In the genomic region with DNA sequence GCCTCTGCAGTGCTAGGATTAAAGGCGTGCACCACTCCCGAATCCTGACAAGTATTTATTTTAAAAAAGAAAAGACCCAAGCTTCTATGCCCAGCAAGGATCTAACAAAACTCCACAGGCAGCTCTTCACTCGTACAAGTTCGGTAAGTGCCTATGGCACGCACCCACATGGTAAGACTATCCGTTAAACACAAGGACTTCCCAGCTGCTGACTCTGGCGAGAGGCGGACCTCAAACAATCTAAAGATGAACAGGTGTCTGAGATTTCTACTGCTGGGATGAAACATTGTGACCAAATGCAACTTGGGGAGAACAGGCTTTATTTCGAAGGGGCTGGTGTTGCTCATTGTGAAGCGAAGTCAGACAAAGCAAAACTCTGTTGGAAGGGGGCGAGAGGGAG, we compare ENCODE assay signal across 30 mouse cellular contexts. TPM values are rescaled to one million over a fixed set of nuclear protein-coding genes. Genes with fewer than 3 reads are reported as not detected.
DNase-seq lines count a peak whose midpoint lies in the region; ATAC-seq and TF ChIP-seq lines count a peak whose summit lies in the region.
"Had no signal": no experiment of that assay in that cellular context is flagged by ENCODE, and none has a peak within 500 bp of the region (broad histone marks: within the 10 kb centered on the region; RNA-seq: fewer than 3 reads in every experiment).

No protein-coding gene starts in this region.

- intact Hi-C loops in gastrocnemius, postnatal 14 days (cut with DNase I; ENCODE audit: low total_unique reads) = no loop called here
- intact Hi-C loops in heart, postnatal 36 days (cut with DNase I) = no loop called here

- TF ChIP-seq CTCF in hindbrain, postnatal 0 days (IDR thresholded peaks at IDR 0.05; ENCODE audit: low read depth) = no peak

- no peak overlapping the region for H3K9ac ChIP-seq in heart, embryonic 13.5 days
- H3K9ac ChIP-seq in limb, embryonic 14.5 days (ENCODE audit: low read depth, low read length, severe bottlenecking) = no peak overlapping the region
- no peak overlapping the region for H3K9ac ChIP-seq in hindbrain, postnatal 0 days (replicated peaks; ENCODE audit: low read length)
- H3K9ac ChIP-seq: forebrain, embryonic 13.5 days; hindbrain, embryonic 12.5 days; liver, embryonic 15.5 days; lung, embryonic 14.5 days; neural tube, embryonic 15.5 days; stomach, embryonic 15.5 days had no signal

- no peaks in the 10 kb centered on the region for H3K27me3 ChIP-seq in heart, embryonic 13.5 days (replicated peaks)
- H3K27me3 ChIP-seq in limb, embryonic 14.5 days (ENCODE audit: control insufficient read depth, insufficient read depth, low read length) = no peaks in the 10 kb centered on the region
- no peaks in the 10 kb centered on the region for H3K27me3 ChIP-seq in limb, embryonic 10.5 days (ENCODE audit: low read depth, poor library complexity, severe bottlenecking)
- H3K27me3 ChIP-seq in hindbrain, postnatal 0 days (ENCODE audit: insufficient read depth, low read length) = no peaks in the 10 kb centered on the region
- H3K27me3 ChIP-seq: forebrain, embryonic 13.5 days; hindbrain, embryonic 12.5 days; liver, embryonic 15.5 days; neural tube, embryonic 15.5 days; Patski; stomach, embryonic 15.5 days had no signal

- H3K9me3 ChIP-seq in heart, embryonic 13.5 days = no peaks in the 10 kb centered on the region
- no peaks in the 10 kb centered on the region for H3K9me3 ChIP-seq in limb, embryonic 14.5 days (ENCODE audit: control insufficient read depth, low read length)
- H3K9me3 ChIP-seq in limb, embryonic 10.5 days (replicated peaks) = no peaks in the 10 kb centered on the region
- no peaks in the 10 kb centered on the region for H3K9me3 ChIP-seq in hindbrain, postnatal 0 days (ENCODE audit: low read length)
- H3K9me3 ChIP-seq: forebrain, embryonic 13.5 days; hindbrain, embryonic 12.5 days; liver, embryonic 15.5 days; neural tube, embryonic 15.5 days; stomach, embryonic 15.5 days had no signal

- peaks cover 45% of the 10 kb centered on the region for H3K4me1 ChIP-seq in heart, embryonic 13.5 days
- H3K4me1 ChIP-seq in limb, embryonic 14.5 days (ENCODE audit: control insufficient read depth, insufficient read depth, low read length) = no peaks in the 10 kb centered on the region
- H3K4me1 ChIP-seq in limb, embryonic 10.5 days = peaks cover 17% of the 10 kb centered on the region; the same call in 1 of the 2 replicates
- no peaks in the 10 kb centered on the region for H3K4me1 ChIP-seq in hindbrain, postnatal 0 days (ENCODE audit: insufficient read depth, low read length)
- H3K4me1 ChIP-seq: hindbrain, embryonic 12.5 days; stomach, embryonic 15.5 days had no signal

- H3K27ac ChIP-seq in heart, embryonic 13.5 days (replicated peaks) = peak overlapping the region; percentile 92
- H3K27ac ChIP-seq in limb, embryonic 14.5 days (replicated peaks; ENCODE audit: low read depth, low read length) = no peak overlapping the region
- no peak overlapping the region for H3K27ac ChIP-seq in limb, embryonic 10.5 days
- H3K27ac ChIP-seq in hindbrain, postnatal 0 days = no peak overlapping the region
- H3K27ac ChIP-seq: forebrain, embryonic 13.5 days; hindbrain, embryonic 12.5 days; neural tube, embryonic 15.5 days; stomach, embryonic 15.5 days had no signal

- H3K4me2 ChIP-seq in heart, embryonic 13.5 days = no peak overlapping the region
- no peak overlapping the region for H3K4me2 ChIP-seq in limb, embryonic 14.5 days (replicated peaks; ENCODE audit: low read depth, low read length, severe bottlenecking)
- H3K4me2 ChIP-seq in hindbrain, postnatal 0 days (ENCODE audit: low read depth, low read length) = no peak overlapping the region
- H3K4me2 ChIP-seq: forebrain, embryonic 13.5 days; hindbrain, embryonic 12.5 days; liver, embryonic 15.5 days; lung, embryonic 14.5 days; neural tube, embryonic 15.5 days; stomach, embryonic 15.5 days had no signal

- ATAC-seq in heart, embryonic 13.5 days (ENCODE audit: extremely low read depth, insufficient number of reproducible peaks, low FRiP score, low TSS enrichment) = no peak
- peak; percentile 48 for ATAC-seq in limb, embryonic 14.5 days (ENCODE audit: low FRiP score, low read depth)
- ATAC-seq in hindbrain, postnatal 0 days = no peak
- ATAC-seq: forebrain, embryonic 13.5 days; intestine, embryonic 16.5 days; Patski had no signal

- peaks cover 61% of the 10 kb centered on the region for H3K36me3 ChIP-seq in heart, embryonic 13.5 days
- H3K36me3 ChIP-seq in limb, embryonic 14.5 days (ENCODE audit: control insufficient read depth, insufficient read depth, low read length) = peaks cover 40% of the 10 kb centered on the region
- peaks cover 45% of the 10 kb centered on the region for H3K36me3 ChIP-seq in limb, embryonic 10.5 days
- H3K36me3 ChIP-seq in hindbrain, postnatal 0 days (ENCODE audit: insufficient read depth, low read length) = peaks cover 24% of the 10 kb centered on the region; the same call in 1 of the 2 replicates

- WGBS in heart, embryonic 13.5 days = 88% methylated on average over 11 of the region's 11 CpGs
- WGBS in limb, embryonic 14.5 days = 87% methylated on average over 11 of the region's 11 CpGs
- WGBS in limb, embryonic 10.5 days = 92% methylated on average over 11 of the region's 11 CpGs
- 88% methylated on average over 11 of the region's 11 CpGs for WGBS in hindbrain, postnatal 0 days

- TF ChIP-seq POLR2A in limb, embryonic 14.5 days (IDR thresholded peaks at IDR 0.05; ENCODE audit: borderline replicate concordance, extremely low read depth, insufficient read depth, insufficient read length) = no peak

- peak; percentile 68 for DNase-seq in gastrocnemius, adult 18-20 months (ENCODE audit: low spot score)
- no peak for DNase-seq in gastrocnemius, postnatal 14 days
- DNase-seq in heart, postnatal 36 days = no peak
- DNase-seq in limb, embryonic 14.5 days (ENCODE audit: low spot score) = no peak
- DNase-seq in limb, embryonic 10.5 days (ENCODE audit: low spot score) = no peak
- DNase-seq in hindbrain, postnatal 0 days (ENCODE audit: low spot score) = no peak
- DNase-seq: adrenal gland, postnatal 25 days; kidney, adult 9 months; kidney, postnatal 10 days; layer of hippocampus, adult 9-11 months; lung, embryonic 14.5 days; lung, postnatal 14 days; midbrain, embryonic 14.5 days; retina, postnatal 1 day; right cerebral cortex, postnatal 25 days; thymus, adult 2 months; thymus, postnatal 36 days had no signal

- H3K4me3 ChIP-seq in heart, embryonic 13.5 days = no peak overlapping the region
- no peak overlapping the region for H3K4me3 ChIP-seq in limb, embryonic 14.5 days (replicated peaks; ENCODE audit: low read length)
- H3K4me3 ChIP-seq in limb, embryonic 10.5 days = no peak overlapping the region
- no peak overlapping the region for H3K4me3 ChIP-seq in hindbrain, postnatal 0 days (ENCODE audit: low read length)
- H3K4me3 ChIP-seq: forebrain, embryonic 13.5 days; hindbrain, embryonic 12.5 days; liver, embryonic 15.5 days; neural tube, embryonic 15.5 days; stomach, embryonic 15.5 days had no signal

RNA-seq across cellular contexts. Expression of gene Gm42417, which starts 0.9 kb away (rescaled TPM):
- total RNA-seq in gastrocnemius, adult 18-20 months (2021) = 1,000 to 10,000 TPM; 1,348 to 1,458 TPM
- total RNA-seq in gastrocnemius, postnatal 14 days (2021) = 100 to 1,000 TPM; 440 to 562 TPM
- not detected in 2 replicates for polyA plus RNA-seq in heart, embryonic 13.5 days (2015; fragmentation: Nextera tagmentation; extraction: Ambion mirVana)
- total RNA-seq in heart, postnatal 36 days (2021) = 100 to 1,000 TPM in 1 of 2 experiments, 10 to 100 TPM in 1; 93.9 to 209 TPM
- polyA plus RNA-seq in limb, embryonic 14.5 days (2012; rRNA removed) = 0.47 TPM in 1 of 2 replicates, not detected in the other
- not detected in 2 replicates for polyA plus RNA-seq in limb, embryonic 14.5 days (2014; fragmentation: Nextera tagmentation; extraction: Ambion mirVana)
- polyA plus RNA-seq in limb, embryonic 10.5 days (2016; fragmentation: Nextera tagmentation; extraction: Ambion mirVana) = 0.39 TPM in 1 of 2 replicates, not detected in the other
- total RNA-seq in hindbrain, postnatal 0 days (2014; rRNA removed) = not detected in 2 replicates
- not detected in 2 replicates for polyA plus RNA-seq in hindbrain, postnatal 0 days (2015; fragmentation: Nextera tagmentation; extraction: Ambion mirVana)
- total RNA-seq: adrenal gland, postnatal 25 days; common myeloid progenitor, adult 5-6 weeks; liver, adult 2 months; MEL; monocyte, adult 5-6 weeks had no signal
- polyA plus RNA-seq: heart, embryonic 14.5 days; hindbrain, embryonic 12.5 days; liver, adult 2 months; liver, embryonic 15.5 days; lung, embryonic 14.5 days; midbrain, embryonic 14.5 days; stomach, embryonic 15.5 days; thymus, adult 2 months had no signal

RNA-seq across cellular contexts. Expression of gene Ankrd23, which starts 3.4 kb away (rescaled TPM):
- total RNA-seq in gastrocnemius, adult 18-20 months (2021) = 1,000 to 10,000 TPM; 3,219 to 3,282 TPM
- total RNA-seq in gastrocnemius, postnatal 14 days (2021) = 1,000 to 10,000 TPM; 1,005 to 1,120 TPM
- 17.7 and 20.1 TPM in 2 replicates for polyA plus RNA-seq in heart, embryonic 13.5 days (2015; fragmentation: Nextera tagmentation; extraction: Ambion mirVana)
- total RNA-seq in heart, postnatal 36 days (2021) = 100 to 1,000 TPM; 203 to 373 TPM
- polyA plus RNA-seq in limb, embryonic 14.5 days (2012; rRNA removed) = 27.4 and 32.8 TPM in 2 replicates
- 9.9 and 11.6 TPM in 2 replicates for polyA plus RNA-seq in limb, embryonic 14.5 days (2014; fragmentation: Nextera tagmentation; extraction: Ambion mirVana)
- 14.3 and 16.8 TPM in 2 replicates for polyA plus RNA-seq in limb, embryonic 10.5 days (2016; fragmentation: Nextera tagmentation; extraction: Ambion mirVana)
- 8.1 and 11.5 TPM in 2 replicates for total RNA-seq in hindbrain, postnatal 0 days (2014; rRNA removed)
- polyA plus RNA-seq in hindbrain, postnatal 0 days (2015; fragmentation: Nextera tagmentation; extraction: Ambion mirVana) = 11.2 and 12.7 TPM in 2 replicates

RNA-seq across cellular contexts. Expression of gene Ankrd39, which starts 7.1 kb away (rescaled TPM):
- 1 to 10 TPM; 7.3 to 8.6 TPM for total RNA-seq in gastrocnemius, adult 18-20 months (2021)
- 1 to 10 TPM; 5.7 to 9.6 TPM for total RNA-seq in gastrocnemius, postnatal 14 days (2021)
- 23.6 and 27.2 TPM in 2 replicates for polyA plus RNA-seq in heart, embryonic 13.5 days (2015; fragmentation: Nextera tagmentation; extraction: Ambion mirVana)
- 1 to 10 TPM; 7.3 to 7.8 TPM for total RNA-seq in heart, postnatal 36 days (2021)
- 22.4 and 26.2 TPM in 2 replicates for polyA plus RNA-seq in limb, embryonic 14.5 days (2012; rRNA removed)
- 22.5 and 22.9 TPM in 2 replicates for polyA plus RNA-seq in limb, embryonic 14.5 days (2014; fragmentation: Nextera tagmentation; extraction: Ambion mirVana)
- polyA plus RNA-seq in limb, embryonic 10.5 days (2016; fragmentation: Nextera tagmentation; extraction: Ambion mirVana) = 19.5 and 20.3 TPM in 2 replicates
- total RNA-seq in hindbrain, postnatal 0 days (2014; rRNA removed) = 38.1 and 55.1 TPM in 2 replicates
- polyA plus RNA-seq in hindbrain, postnatal 0 days (2015; fragmentation: Nextera tagmentation; extraction: Ambion mirVana) = 30.8 and 32.5 TPM in 2 replicates

RNA-seq across cellular contexts. Expression of gene Sema4c, which starts 18.0 kb away (rescaled TPM):
- 1 to 10 TPM; 4.7 to 6.8 TPM for total RNA-seq in gastrocnemius, adult 18-20 months (2021)
- total RNA-seq in gastrocnemius, postnatal 14 days (2021) = 10 to 100 TPM; 12.1 to 13.1 TPM
- polyA plus RNA-seq in heart, embryonic 13.5 days (2015; fragmentation: Nextera tagmentation; extraction: Ambion mirVana) = 10.0 and 10.2 TPM in 2 replicates
- total RNA-seq in heart, postnatal 36 days (2021) = 10 to 100 TPM; 15.0 to 17.1 TPM
- polyA plus RNA-seq in limb, embryonic 14.5 days (2012; rRNA removed) = 45.9 and 48.5 TPM in 2 replicates
- polyA plus RNA-seq in limb, embryonic 14.5 days (2014; fragmentation: Nextera tagmentation; extraction: Ambion mirVana) = 2.0 and 4.0 TPM in 2 replicates
- polyA plus RNA-seq in limb, embryonic 10.5 days (2016; fragmentation: Nextera tagmentation; extraction: Ambion mirVana) = 28.5 and 34.2 TPM in 2 replicates
- 32.3 and 40.5 TPM in 2 replicates for total RNA-seq in hindbrain, postnatal 0 days (2014; rRNA removed)
- 14.4 and 14.7 TPM in 2 replicates for polyA plus RNA-seq in hindbrain, postnatal 0 days (2015; fragmentation: Nextera tagmentation; extraction: Ambion mirVana)

RNA-seq across cellular contexts. Expression of gene Cnnm3, which starts 28.5 kb away (rescaled TPM):
- 10 to 100 TPM; 11.6 TPM for total RNA-seq in gastrocnemius, adult 18-20 months (2021)
- total RNA-seq in gastrocnemius, postnatal 14 days (2021) = 10 to 100 TPM in 1 of 2 experiments, 1 to 10 TPM in 1; 9.3 to 13.3 TPM
- polyA plus RNA-seq in heart, embryonic 13.5 days (2015; fragmentation: Nextera tagmentation; extraction: Ambion mirVana) = 2.0 and 2.4 TPM in 2 replicates
- total RNA-seq in heart, postnatal 36 days (2021) = 10 to 100 TPM; 16.0 to 19.2 TPM
- polyA plus RNA-seq in limb, embryonic 14.5 days (2012; rRNA removed) = 22.5 and 25.9 TPM in 2 replicates
- 6.4 and 6.8 TPM in 2 replicates for polyA plus RNA-seq in limb, embryonic 14.5 days (2014; fragmentation: Nextera tagmentation; extraction: Ambion mirVana)
- 3.6 and 4.5 TPM in 2 replicates for polyA plus RNA-seq in limb, embryonic 10.5 days (2016; fragmentation: Nextera tagmentation; extraction: Ambion mirVana)
- 28.4 and 35.9 TPM in 2 replicates for total RNA-seq in hindbrain, postnatal 0 days (2014; rRNA removed)
- polyA plus RNA-seq in hindbrain, postnatal 0 days (2015; fragmentation: Nextera tagmentation; extraction: Ambion mirVana) = 5.2 and 5.4 TPM in 2 replicates

Comparison
In these comparisons a context has a peak if more than half of its experiments do, and no peak if none do; other contexts are left out.
1. RNA of gene Gm42417, which starts 0.9 kb away (total RNA-seq): 1,348 to 1,458 TPM in gastrocnemius, adult 18-20 months, 440 to 562 TPM in gastrocnemius, postnatal 14 days and 93.9 to 209 TPM in heart, postnatal 36 days; not detected in hindbrain, postnatal 0 days; every median in the first group is over 10 times any median in the second.
2. RNA of gene Ankrd23, which starts 3.4 kb away (total RNA-seq): 3,219 to 3,282 TPM in gastrocnemius, adult 18-20 months, 1,005 to 1,120 TPM in gastrocnemius, postnatal 14 days and 203 to 373 TPM in heart, postnatal 36 days; 8.1 to 11.5 TPM in hindbrain, postnatal 0 days; every median in the first group is over 10 times any median in the second.